Mouse (Mus musculus): ENCODE results near the gene Ech1. TPM values are rescaled to one million over a fixed set of nuclear protein-coding genes. Genes with fewer than 3 reads are reported as not detected.

Ech1 gene
- total and polyA plus RNA-seq, 3 experiments = 74.7 to 99.5 TPM; not detected in 1

- Histone ChIP-seq H3K79me2 (ENCODE audit: control insufficient read depth, insufficient read depth, low read length, poor library complexity) (no peaks in the 10 kb centered on the region), H3K27me3 (ENCODE audit: control insufficient read depth in 1 of 2, insufficient read depth in 2 of 2, low read length in 2 of 2) (no peaks in the 10 kb centered on the region), H3K9ac (ENCODE audit: control insufficient read depth, low read depth, low read length, poor library complexity, severe bottlenecking) (no peak overlapping the region), H3K36me3 (ENCODE audit: control insufficient read depth in 1 of 2, insufficient read depth in 2 of 2, low read length in 2 of 2) (peaks cover 0 to 13% of the 10 kb centered on the region in 2 experiments; a peak in 2 of 4 replicates), H3K4me1 (ENCODE audit: control insufficient read depth in 1 of 2, insufficient read depth in 2 of 2, low read length in 2 of 2) (peaks cover 19% of the 10 kb centered on the region in 2 experiments), H3K27ac (ENCODE audit: control insufficient read depth, low read depth, low read length) (no peak overlapping the region), H3K9me3 (replicated peaks; ENCODE audit: insufficient read depth, low read length) (no peaks in the 10 kb centered on the region), H3K4me3 (ENCODE audit: control insufficient read depth in 1 of 2, insufficient read depth in 1 of 2, low read depth in 2 of 2, low read length in 2 of 2) (no peak overlapping the region)
- no peak for DNase-seq (ENCODE audit: low read depth, low spot score)
- TF ChIP-seq NRF1 (IDR thresholded peaks at IDR 0.05; ENCODE audit: insufficient read depth, low read depth, low read length, poor library complexity, severe bottlenecking) = no peak
These were observed 55.5 kb downstream of the Ech1 start for GRCm38 (mm10) chr7:28880554-28880953.

- H3K4me3 ChIP-seq (ENCODE audit: control insufficient read depth in 1 of 2, insufficient read depth in 1 of 2, low read depth in 2 of 2, low read length in 2 of 2) = no peak within 1 kb of the TSS
- TF ChIP-seq NRF1 (IDR thresholded peaks at IDR 0.05; ENCODE audit: insufficient read depth, low read depth, low read length, poor library complexity, severe bottlenecking) (no peak), CTCF (IDR thresholded peaks at IDR 0.05 in 2 of 3, conservative IDR thresholded peaks at IDR 0.05 in 1 of 3; ENCODE audit: control insufficient read depth in 1 of 3, insufficient read depth in 1 of 3, low read depth in 2 of 3, low read length in 3 of 3, poor library complexity in 1 of 3, severe bottlenecking in 1 of 3) (no peak), TCF12 (IDR thresholded peaks at IDR 0.05; ENCODE audit: low read depth, low read length) (no peak), POLR2AphosphoS5 (IDR thresholded peaks at IDR 0.05; ENCODE audit: borderline replicate concordance, low read depth, low read length) (no peak), USF1 (IDR thresholded peaks at IDR 0.05; ENCODE audit: low read depth, low read length) (no peak), BHLHE40 (IDR thresholded peaks at IDR 0.05; ENCODE audit: borderline replicate concordance, low read depth, low read length) (no peak), POLR2A (IDR thresholded peaks at IDR 0.05; ENCODE audit: control insufficient read depth in 1 of 2, insufficient read depth in 1 of 2, low read depth in 1 of 2, low read length in 2 of 2, poor library complexity in 1 of 2) (no peak), ZNF384 (IDR thresholded peaks at IDR 0.05; ENCODE audit: low read depth, low read length) (no peak), ZKSCAN1 (IDR thresholded peaks at IDR 0.05; ENCODE audit: low read depth, low read length) (no peak), MAFK (IDR thresholded peaks at IDR 0.05; ENCODE audit: borderline replicate concordance, low read depth, low read length) (no peak), HCFC1 (IDR thresholded peaks at IDR 0.05; ENCODE audit: low read depth, low read length) (no peak), SMC3 (IDR thresholded peaks at IDR 0.05; ENCODE audit: low read depth, low read length) (no peak)
- peaks cover 0 to 12% of the 10 kb centered on the region in 2 experiments; a peak in 2 of 4 replicates for H3K36me3 ChIP-seq (ENCODE audit: control insufficient read depth in 1 of 2, insufficient read depth in 2 of 2, low read length in 2 of 2)
- no peak within 1 kb of the TSS for H3K27ac ChIP-seq (ENCODE audit: control insufficient read depth, low read depth, low read length)
- H3K9me3 ChIP-seq (replicated peaks; ENCODE audit: insufficient read depth, low read length) = no peaks in the 10 kb centered on the region
- no peak within 1 kb of the TSS for H3K9ac ChIP-seq (ENCODE audit: control insufficient read depth, low read depth, low read length, poor library complexity, severe bottlenecking)
- peaks cover 14 to 16% of the 10 kb centered on the region in 2 experiments for H3K4me1 ChIP-seq (ENCODE audit: control insufficient read depth in 1 of 2, insufficient read depth in 2 of 2, low read length in 2 of 2)
- no peaks in the 10 kb centered on the region for H3K79me2 ChIP-seq (ENCODE audit: control insufficient read depth, insufficient read depth, low read length, poor library complexity)
- no peaks in the 10 kb centered on the region for H3K27me3 ChIP-seq (ENCODE audit: control insufficient read depth in 1 of 2, insufficient read depth in 2 of 2, low read length in 2 of 2)
- DNase-seq (ENCODE audit: low read depth, low spot score) = no peak
These were observed 56.2 kb downstream of the Ech1 start, which contains the start of gene Capn12 for GRCm38 (mm10) chr7:28881199-28881598. Capn12 (plus strand) TSS chr7:28881422.

Other genes starting within 250 kb of the Ech1 start
- gene Samd4b, start 227.1 kb upstream of the Ech1 start, total RNA-seq (2012; rRNA removed) = 6.4 and 7.2 TPM in 2 replicates
- 10 to 100 TPM in 1 of 2 experiments, not detected in 1; 45.9 TPM for gene Samd4b, start 227.1 kb upstream of the Ech1 start, polyA plus RNA-seq (2012; ENCODE audit: insufficient read depth in 1 of 2, insufficient read length in 2 of 2, low read depth in 1 of 2, low replicate concordance in 2 of 2, missing spikeins in 1 of 2)
- 9.3 and 9.7 TPM in 2 replicates for gene Pak4, start 227.0 kb upstream of the Ech1 start, total RNA-seq (2012; rRNA removed)
- 10 to 100 TPM in 1 of 2 experiments, not detected in 1; 26.6 TPM for gene Pak4, start 227.0 kb upstream of the Ech1 start, polyA plus RNA-seq (2012; ENCODE audit: insufficient read depth in 1 of 2, insufficient read length in 2 of 2, low read depth in 1 of 2, low replicate concordance in 2 of 2, missing spikeins in 1 of 2)
- not detected in 2 replicates for gene Acp7, start 193.9 kb upstream of the Ech1 start, total RNA-seq (2012; rRNA removed)
- not detected for gene Acp7, start 193.9 kb upstream of the Ech1 start, polyA plus RNA-seq (2012; ENCODE audit: insufficient read depth in 1 of 2, insufficient read length in 2 of 2, low read depth in 1 of 2, low replicate concordance in 2 of 2, missing spikeins in 1 of 2)
- gene Fbxo27, start 132.4 kb upstream of the Ech1 start, total RNA-seq (2012; rRNA removed) = not detected in 2 replicates
- not detected for gene Fbxo27, start 132.4 kb upstream of the Ech1 start, polyA plus RNA-seq (2012; ENCODE audit: insufficient read depth in 1 of 2, insufficient read length in 2 of 2, low read depth in 1 of 2, low replicate concordance in 2 of 2, missing spikeins in 1 of 2)
- 0.10 TPM in 1 of 2 replicates, not detected in the other for gene Fbxo17, start 108.4 kb upstream of the Ech1 start, total RNA-seq (2012; rRNA removed)
- gene Fbxo17, start 108.4 kb upstream of the Ech1 start, polyA plus RNA-seq (2012; ENCODE audit: insufficient read depth in 1 of 2, insufficient read length in 2 of 2, low read depth in 1 of 2, low replicate concordance in 2 of 2, missing spikeins in 1 of 2) = under 1 TPM in 1 of 2 experiments, not detected in 1; 0.43 TPM
- 137 and 141 TPM in 2 replicates for gene Mrps12, start 83.4 kb upstream of the Ech1 start, total RNA-seq (2012; rRNA removed)
- gene Mrps12, start 83.4 kb upstream of the Ech1 start, polyA plus RNA-seq (2012; ENCODE audit: insufficient read depth in 1 of 2, insufficient read length in 2 of 2, low read depth in 1 of 2, low replicate concordance in 2 of 2, missing spikeins in 1 of 2) = 100 to 1,000 TPM in 1 of 2 experiments, not detected in 1; 126 TPM
- 19.2 and 21.3 TPM in 2 replicates for gene Sars2, start 83.2 kb upstream of the Ech1 start, total RNA-seq (2012; rRNA removed)
- gene Sars2, start 83.2 kb upstream of the Ech1 start, polyA plus RNA-seq (2012; ENCODE audit: insufficient read depth in 1 of 2, insufficient read length in 2 of 2, low read depth in 1 of 2, low replicate concordance in 2 of 2, missing spikeins in 1 of 2) = 10 to 100 TPM in 1 of 2 experiments, not detected in 1; 51.4 TPM
- gene Ccer2, start 69.0 kb upstream of the Ech1 start, total RNA-seq (2012; rRNA removed) = not detected in 2 replicates
- gene Ccer2, start 69.0 kb upstream of the Ech1 start, polyA plus RNA-seq (2012; ENCODE audit: insufficient read depth in 1 of 2, insufficient read length in 2 of 2, low read depth in 1 of 2, low replicate concordance in 2 of 2, missing spikeins in 1 of 2) = under 1 TPM in 1 of 2 experiments, not detected in 1; 0.11 TPM
- 31.8 and 35.7 TPM in 2 replicates for gene Sirt2, start 58.5 kb upstream of the Ech1 start, total RNA-seq (2012; rRNA removed)
- gene Sirt2, start 58.5 kb upstream of the Ech1 start, polyA plus RNA-seq (2012; ENCODE audit: insufficient read depth in 1 of 2, insufficient read length in 2 of 2, low read depth in 1 of 2, low replicate concordance in 2 of 2, missing spikeins in 1 of 2) = 10 to 100 TPM in 1 of 2 experiments, not detected in 1; 72.4 TPM
- gene Nfkbib, start 57.7 kb upstream of the Ech1 start, total RNA-seq (2012; rRNA removed) = 30.7 and 32.9 TPM in 2 replicates
- 10 to 100 TPM in 1 of 2 experiments, not detected in 1; 52.7 TPM for gene Nfkbib, start 57.7 kb upstream of the Ech1 start, polyA plus RNA-seq (2012; ENCODE audit: insufficient read depth in 1 of 2, insufficient read length in 2 of 2, low read depth in 1 of 2, low replicate concordance in 2 of 2, missing spikeins in 1 of 2)
- gene Rinl, start 36.2 kb upstream of the Ech1 start, total RNA-seq (2012; rRNA removed) = 32.9 and 39.9 TPM in 2 replicates
- gene Rinl, start 36.2 kb upstream of the Ech1 start, polyA plus RNA-seq (2012; ENCODE audit: insufficient read depth in 1 of 2, insufficient read length in 2 of 2, low read depth in 1 of 2, low replicate concordance in 2 of 2, missing spikeins in 1 of 2) = 10 to 100 TPM in 1 of 2 experiments, not detected in 1; 63.9 TPM
- gene Hnrnpl, start 16.7 kb upstream of the Ech1 start, total RNA-seq (2012; rRNA removed) = 246 and 303 TPM in 2 replicates
- gene Hnrnpl, start 16.7 kb upstream of the Ech1 start, polyA plus RNA-seq (2012; ENCODE audit: insufficient read depth in 1 of 2, insufficient read length in 2 of 2, low read depth in 1 of 2, low replicate concordance in 2 of 2, missing spikeins in 1 of 2) = 1,000 to 10,000 TPM in 1 of 2 experiments, 100 to 1,000 TPM in 1; 684 to 1,095 TPM
- 1.5 and 2.1 TPM in 2 replicates for gene Lgals4, start 8.6 kb downstream of the Ech1 start, total RNA-seq (2012; rRNA removed)
- 1 to 10 TPM in 1 of 2 experiments, not detected in 1; 5.1 TPM for gene Lgals4, start 8.6 kb downstream of the Ech1 start, polyA plus RNA-seq (2012; ENCODE audit: insufficient read depth in 1 of 2, insufficient read length in 2 of 2, low read depth in 1 of 2, low replicate concordance in 2 of 2, missing spikeins in 1 of 2)
- gene Lgals7, start 38.6 kb downstream of the Ech1 start, total RNA-seq (2012; rRNA removed) = 27.7 and 37.8 TPM in 2 replicates
- 100 to 1,000 TPM in 1 of 2 experiments, not detected in 1; 138 TPM for gene Lgals7, start 38.6 kb downstream of the Ech1 start, polyA plus RNA-seq (2012; ENCODE audit: insufficient read depth in 1 of 2, insufficient read length in 2 of 2, low read depth in 1 of 2, low replicate concordance in 2 of 2, missing spikeins in 1 of 2)
- gene Capn12, start 56.2 kb downstream of the Ech1 start, total RNA-seq (2012; rRNA removed) = 0.19 TPM in 1 of 2 replicates, not detected in the other
- gene Capn12, start 56.2 kb downstream of the Ech1 start, polyA plus RNA-seq (2012; ENCODE audit: insufficient read depth in 1 of 2, insufficient read length in 2 of 2, low read depth in 1 of 2, low replicate concordance in 2 of 2, missing spikeins in 1 of 2) = not detected
- gene Actn4, start 137.1 kb downstream of the Ech1 start, total RNA-seq (2012; rRNA removed) = 60.5 and 66.3 TPM in 2 replicates
- 100 to 1,000 TPM in 1 of 2 experiments, not detected in 1; 267 TPM for gene Actn4, start 137.1 kb downstream of the Ech1 start, polyA plus RNA-seq (2012; ENCODE audit: insufficient read depth in 1 of 2, insufficient read length in 2 of 2, low read depth in 1 of 2, low replicate concordance in 2 of 2, missing spikeins in 1 of 2)
- 525 and 545 TPM in 2 replicates for gene Eif3k, start 156.6 kb downstream of the Ech1 start, total RNA-seq (2012; rRNA removed)
- gene Eif3k, start 156.6 kb downstream of the Ech1 start, polyA plus RNA-seq (2012; ENCODE audit: insufficient read depth in 1 of 2, insufficient read length in 2 of 2, low read depth in 1 of 2, low replicate concordance in 2 of 2, missing spikeins in 1 of 2) = 100 to 1,000 TPM in 1 of 2 experiments, not detected in 1; 671 TPM
- gene Map4k1, start 156.8 kb downstream of the Ech1 start, total RNA-seq (2012; rRNA removed) = 17.3 and 19.3 TPM in 2 replicates
- gene Map4k1, start 156.8 kb downstream of the Ech1 start, polyA plus RNA-seq (2012; ENCODE audit: insufficient read depth in 1 of 2, insufficient read length in 2 of 2, low read depth in 1 of 2, low replicate concordance in 2 of 2, missing spikeins in 1 of 2) = 10 to 100 TPM in 1 of 2 experiments, not detected in 1; 50.8 TPM